Mouse (Mus musculus) kidney, postnatal 36 days (tissue): ENCODE data around the gene Col4a2.

Source experiments
- DNase-seq, 2 experiments: peaks; one replicate each; pipeline ENCODE4 v3.0.0; 2021 to 2022; ENCODE audit warnings: mixed read lengths in 2 of 2

Col4a2 gene

DNA sequence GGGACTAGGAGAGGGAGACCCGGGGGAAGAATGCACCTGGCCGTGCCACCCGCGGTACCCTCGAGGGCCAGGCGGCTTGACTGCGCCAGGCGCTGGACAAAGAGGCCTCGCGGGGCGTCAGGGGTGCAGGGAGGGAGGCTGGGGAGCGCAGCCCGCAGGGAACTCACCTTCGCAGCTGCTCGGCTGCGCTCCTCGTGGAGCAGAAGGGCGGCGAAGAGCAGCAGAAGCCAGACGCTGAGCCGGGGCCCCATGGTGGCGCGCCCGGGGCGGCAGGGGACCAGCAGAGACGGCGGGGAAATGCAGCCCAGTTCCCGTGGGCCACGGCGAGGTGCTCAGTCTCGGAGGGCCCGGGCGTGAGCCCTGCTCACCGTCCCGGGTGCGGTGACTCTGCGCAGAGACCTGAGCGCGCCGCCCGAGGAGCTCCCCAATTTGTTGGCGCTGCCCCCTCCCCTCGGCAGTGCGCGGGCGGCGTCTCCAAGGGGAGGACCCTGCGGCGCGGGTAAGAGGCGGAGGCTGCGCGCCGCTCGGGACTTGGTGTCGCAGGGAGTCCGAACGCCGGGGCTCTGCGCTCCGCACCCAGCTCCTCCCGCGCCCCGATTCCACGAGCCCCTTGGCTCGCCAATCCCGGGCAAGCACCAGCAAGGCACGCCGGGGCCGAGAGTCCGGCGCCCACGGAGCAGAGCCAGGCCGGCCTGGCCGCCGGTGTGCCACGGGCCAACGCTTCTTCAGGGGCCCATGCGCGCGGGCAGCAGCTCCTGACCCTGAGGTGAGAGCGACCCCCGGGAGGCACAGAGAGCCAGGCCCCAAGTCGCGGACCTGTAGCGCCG is at the start of gene Col4a2, which contains the start of gene Col4a1:
Col4a2 (plus strand) TSS at position 457 of the 827 bp plus-strand sequence.
Col4a1 (minus strand) TSS at position 478 of the 827 bp plus-strand sequence.
- peak; percentile 79 to 88 for DNase-seq

GRCm38 (mm10) chr8:11263848-11264247 is 48.8 kb upstream of the Col4a2 start:
- DNase-seq = no peak

DNA sequence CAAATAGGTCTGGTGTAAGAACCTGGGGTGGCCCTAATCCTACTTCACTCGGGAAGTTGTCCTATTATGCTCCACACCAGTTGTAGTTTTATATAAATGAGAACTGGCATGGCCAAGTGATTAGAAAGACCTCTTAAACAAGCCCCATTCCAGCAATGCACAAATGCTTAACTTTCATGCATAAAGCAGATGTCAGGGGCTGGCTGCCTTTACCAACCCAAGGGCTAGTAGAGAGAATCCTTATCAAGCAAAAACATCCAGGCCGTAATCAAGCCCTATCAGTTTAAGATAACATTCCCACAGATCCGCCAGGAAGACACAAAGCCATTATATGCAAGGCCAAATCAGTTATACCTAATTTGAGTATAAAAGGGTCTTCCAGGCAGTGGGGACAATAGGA is 46.6 kb upstream of the Col4a2 start:
- no peak for DNase-seq

DNA sequence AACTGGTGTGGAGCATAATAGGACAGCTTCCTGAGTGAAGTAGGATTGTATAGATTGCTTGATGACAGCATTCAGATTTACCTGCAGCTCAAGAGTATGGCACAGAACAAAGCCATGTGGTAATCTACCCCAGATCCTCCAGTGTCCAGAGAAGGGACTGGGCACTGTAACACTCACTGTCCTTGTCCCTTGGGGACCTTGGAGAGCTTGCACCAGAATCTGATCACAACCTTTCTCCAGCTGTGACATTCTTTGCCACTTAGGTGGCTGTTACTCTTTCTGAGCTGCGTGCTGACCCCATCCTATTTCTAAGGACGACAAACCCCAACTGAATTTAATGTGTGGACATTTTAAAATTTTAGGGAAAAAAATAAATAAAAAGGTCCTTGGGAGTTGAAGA is 46.1 kb upstream of the Col4a2 start:
- DNase-seq = no peak

GRCm38 (mm10) chr8:11268753-11269152 is 43.9 kb upstream of the Col4a2 start:
- no peak for DNase-seq

GRCm38 (mm10) chr8:11270826-11271225 is 41.8 kb upstream of the Col4a2 start:
- DNase-seq = peak; percentile 75 to 86

DNA sequence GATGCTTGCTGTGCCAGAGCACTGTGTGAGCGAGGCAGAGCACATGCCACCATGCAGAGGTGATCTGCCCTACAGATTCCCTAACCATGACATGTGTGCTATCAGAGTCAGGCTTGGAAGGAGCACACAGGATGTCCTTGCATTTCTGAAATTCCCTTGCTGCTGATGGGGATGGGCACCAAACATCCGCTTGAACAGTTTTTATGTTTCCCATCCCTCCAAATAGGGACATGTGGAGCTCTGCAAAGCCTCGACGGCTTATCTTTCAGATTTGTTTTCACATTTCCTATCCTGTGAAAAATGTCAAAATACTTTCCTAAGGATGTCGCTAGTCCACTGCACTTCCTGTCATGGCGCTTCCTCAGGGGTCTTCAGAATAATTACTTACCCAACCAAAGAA is 40.4 kb upstream of the Col4a2 start:
- DNase-seq = peak; percentile 20 to 49

GRCm38 (mm10) chr8:11273506-11274158 is 39.0 kb upstream of the Col4a2 start:
- DNase-seq = no peak

GRCm38 (mm10) chr8:11274415-11274814 is 38.2 kb upstream of the Col4a2 start:
- no peak for DNase-seq

GRCm38 (mm10) chr8:11276286-11276685 is 36.3 kb upstream of the Col4a2 start:
- no peak for DNase-seq

GRCm38 (mm10) chr8:11277602-11278051 is 35.0 kb upstream of the Col4a2 start:
- DNase-seq = peak; percentile 54 to 60

- peak; percentile 55 to 62 for DNase-seq
Observed at GRCm38 (mm10) chr8:11278101-11278611, 34.4 kb upstream of the Col4a2 start.

GRCm38 (mm10) chr8:11279296-11279826 is 33.2 kb upstream of the Col4a2 start:
- peak; percentile 91 to 94 for DNase-seq

GRCm38 (mm10) chr8:11280721-11281268 is 31.8 kb upstream of the Col4a2 start:
- DNase-seq = peak in 1 of 2 experiments; percentile 39

- DNase-seq = peak; percentile 52 to 55
Observed at GRCm38 (mm10) chr8:11282139-11282538, 30.5 kb upstream of the Col4a2 start.

- peak in 1 of 2 experiments; percentile 51 for DNase-seq
Observed at GRCm38 (mm10) chr8:11282696-11283095, 29.9 kb upstream of the Col4a2 start.

DNA sequence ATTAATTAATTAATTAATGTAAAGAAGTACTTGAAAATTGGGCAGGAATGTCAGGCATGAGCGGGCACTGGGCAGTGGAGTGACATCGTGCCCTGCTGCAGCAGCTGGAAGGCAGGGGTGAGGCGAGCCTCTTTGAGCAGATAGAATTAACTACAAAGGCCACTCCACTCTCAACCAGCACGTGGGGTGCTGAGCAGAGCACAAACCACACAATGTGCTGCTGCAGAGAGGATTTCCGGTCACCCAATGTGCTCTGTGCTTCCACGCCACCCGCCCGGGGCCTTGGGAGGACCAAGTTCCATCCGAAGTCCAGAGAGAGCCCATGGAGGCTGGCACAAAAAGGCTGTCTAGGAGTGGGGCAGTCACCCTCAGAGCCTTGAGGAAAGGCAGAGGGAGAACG is 29.4 kb upstream of the Col4a2 start:
- DNase-seq = peak; percentile 78 to 82

DNA sequence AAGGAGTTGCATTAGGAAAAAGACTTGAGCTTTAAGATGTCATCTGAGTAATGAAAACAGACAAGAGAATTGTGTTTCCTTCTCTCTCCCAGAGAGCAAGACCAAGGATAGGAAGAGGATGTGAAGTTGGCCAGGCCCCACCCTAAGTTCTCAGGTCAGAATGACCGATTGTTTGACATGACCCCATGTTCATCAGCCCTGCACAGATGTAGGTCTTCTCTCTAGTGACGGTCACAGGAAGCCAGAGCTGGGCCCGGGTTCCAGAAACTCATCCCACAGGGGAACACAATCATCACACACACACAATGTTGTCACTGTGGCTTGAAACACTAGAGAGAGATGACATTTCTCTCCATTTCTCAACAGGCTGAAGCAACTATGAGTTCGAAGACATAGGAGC is 27.2 kb upstream of the Col4a2 start:
- DNase-seq = peak in 1 of 2 experiments; percentile 56

DNA sequence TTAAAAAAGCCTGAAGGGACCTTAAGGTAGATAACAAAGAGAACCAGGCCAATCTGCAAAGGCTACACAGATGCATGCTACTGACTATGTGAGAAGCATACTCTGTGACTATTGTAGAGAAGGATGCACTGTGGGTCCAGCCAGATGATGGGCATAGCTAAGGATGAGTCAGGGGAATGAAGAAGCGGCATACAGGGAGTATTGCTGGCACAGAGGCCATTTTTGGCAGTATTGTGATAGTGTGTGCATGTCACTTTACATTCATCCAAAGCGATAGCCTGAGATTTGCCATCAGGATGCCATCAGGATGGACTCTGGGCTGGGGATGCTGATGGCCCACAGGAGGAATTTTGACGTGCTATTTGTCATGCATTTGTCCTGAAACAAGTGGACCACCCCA is 25.5 kb upstream of the Col4a2 start:
- no peak for DNase-seq

GRCm38 (mm10) chr8:11288286-11288685 is 24.3 kb upstream of the Col4a2 start:
- no peak for DNase-seq

GRCm38 (mm10) chr8:11290533-11290932 is 22.1 kb upstream of the Col4a2 start:
- no peak for DNase-seq

DNA sequence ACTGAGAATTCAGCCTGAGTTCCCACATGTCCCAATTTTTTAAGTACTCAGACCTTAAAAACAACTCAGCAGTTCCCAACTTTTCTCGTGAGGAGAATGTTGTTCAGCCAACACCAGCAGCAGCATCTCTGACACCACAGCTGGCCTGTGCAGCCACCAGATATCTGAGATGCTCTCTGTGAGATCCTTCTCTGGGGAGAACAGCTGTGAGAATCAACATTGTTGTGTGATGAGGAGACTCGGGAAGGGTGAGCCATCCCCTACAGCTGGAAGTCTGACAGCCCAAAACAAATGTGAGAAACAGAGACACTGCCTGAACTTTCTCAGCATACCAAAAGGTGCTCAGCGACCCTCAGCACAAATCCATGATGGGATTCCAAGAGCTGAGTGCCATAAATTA is 20.0 kb upstream of the Col4a2 start:
- no peak for DNase-seq
